Mouse (Mus musculus) inflammation-experienced regulatory T-cells (primary cell): ENCODE data around the gene Khdc1b. TPM values are rescaled to one million over a fixed set of nuclear protein-coding genes. Genes with fewer than 3 reads are reported as not detected.

Experiments used
- polyA plus RNA-seq, 2 experiments: library from polyadenylated mRNA; unstranded; fragments of 100-300 nt; shearing (Covaris generic); gene quantifications; one replicate each; pipeline ENCODE4 v1.2.1; 2017

Khdc1b gene
- under 1 TPM; 0.10 to 0.62 TPM for polyA plus RNA-seq

DNA sequence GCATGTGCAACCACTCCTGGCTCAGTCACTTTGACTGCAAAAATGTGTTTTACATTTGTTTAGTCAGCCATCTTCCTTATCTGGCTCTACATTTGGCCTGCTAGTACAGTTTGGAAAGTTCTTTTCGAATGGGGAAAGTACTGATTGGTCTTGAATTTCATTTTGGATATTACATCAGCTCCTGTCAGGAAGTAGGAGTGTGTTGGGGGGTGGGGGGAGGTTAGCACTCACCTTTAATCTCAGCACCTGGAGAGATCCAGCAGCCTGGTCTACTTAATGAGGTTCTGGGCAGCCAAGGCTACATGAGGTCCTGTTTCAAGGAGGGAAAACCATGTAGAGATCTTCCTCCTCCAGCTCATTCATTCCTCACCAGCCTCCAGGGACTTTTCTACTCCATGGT lies at the start of gene Khdc1b:
Khdc1b (plus strand) TSS at position 301 of the 400 bp plus-strand sequence.

DNA sequence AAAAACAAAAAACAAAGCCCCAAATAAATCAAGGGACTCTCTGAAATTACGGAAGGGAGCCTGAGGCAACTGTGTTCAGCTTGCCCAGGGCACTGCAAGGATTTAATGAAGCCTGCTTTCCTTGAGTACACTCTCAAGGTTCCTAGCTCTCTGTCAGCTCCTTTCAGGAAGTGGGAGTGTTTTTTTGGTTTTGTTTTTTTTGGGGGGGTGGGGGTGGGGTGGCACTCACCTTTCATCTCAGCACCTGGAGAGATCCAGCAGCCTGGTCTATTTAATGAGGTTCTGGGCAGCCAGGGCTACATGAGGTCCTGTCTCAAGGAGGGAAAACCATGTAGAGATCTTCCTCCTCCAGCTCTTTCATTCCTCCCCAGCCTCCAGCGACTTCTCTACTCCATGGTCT lies 34.0 kb upstream of the Khdc1b start, which contains the start of gene Khdc1a:
Khdc1a (plus strand) TSS at position 301 of the 400 bp plus-strand sequence.

DNA sequence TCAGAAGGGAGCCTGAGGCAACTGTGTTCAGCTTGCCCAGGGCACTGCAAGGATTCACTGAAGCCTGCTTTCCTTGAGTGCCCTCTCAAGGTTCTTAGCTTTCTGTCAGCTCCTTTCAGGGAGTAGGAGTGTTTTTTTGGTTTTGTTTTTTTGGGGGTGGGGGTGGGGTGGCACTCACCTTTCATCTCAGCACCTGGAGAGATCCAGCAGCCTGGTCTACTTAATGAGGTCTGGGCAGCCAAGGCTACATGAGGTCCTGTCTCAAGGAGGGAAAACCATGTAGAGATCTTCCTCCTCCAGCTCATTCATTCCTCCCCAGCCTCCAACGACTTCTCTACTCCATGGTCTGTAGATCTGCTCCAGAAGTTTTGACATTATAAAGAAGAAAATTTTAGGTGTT lies 15.3 kb upstream of the Khdc1b start, which contains the start of gene Khdc1c:
Khdc1c (plus strand) TSS at position 301 of the 400 bp plus-strand sequence.

Other genes starting within 250 kb of the Khdc1b start
- 1 to 10 TPM; 4.3 to 6.1 TPM for gene Tmem14a, start 165.0 kb upstream of the Khdc1b start, polyA plus RNA-seq
- 1 to 10 TPM; 2.3 to 2.9 TPM for gene Gsta3, start 143.0 kb upstream of the Khdc1b start, polyA plus RNA-seq
- gene Khdc1a, start 33.9 kb upstream of the Khdc1b start, polyA plus RNA-seq, result 1 to 10 TPM; 1.8 to 1.9 TPM
- not detected for gene Khdc1c, start 15.2 kb upstream of the Khdc1b start, polyA plus RNA-seq